Mouse (Mus musculus) kidney, adult 2 months (tissue): ENCODE data around the gene Magt1.

Experiments used
- CTCF ChIP-seq: fragments of 200-500 bp; conservative IDR thresholded peaks from 2 replicates; pipeline ENCODE4 v1.5.1; 2011; ENCODE audit warnings: low read depth, mild to moderate bottlenecking, control low read depth, low read length, moderate library complexity, mixed read lengths; ENCODE audit not compliant: insufficient read depth, insufficient read length
- POLR2A ChIP-seq: fragments of 200-500 bp; IDR thresholded peaks from one replicate; pipeline ENCODE4 v1.6.1; 2011; ENCODE audit warnings: low read depth, low read length, control low read depth

- TF ChIP-seq POLR2A (no peak), CTCF (no peak)
Measured at GRCm38 (mm10) chrX:106031124-106031523, 19.4 kb upstream of the Magt1 start.
